Mouse (Mus musculus) mature B cell (primary cell): ENCODE data around the gene Cys1.

ENCODE experiments used
- in situ Hi-C: fragments of 300-500 bp; cut with MboI; formaldehyde crosslinking; loops from 2 replicates; pipeline ENCODE4 v1.14.3; 2019

The Cys1 gene

DNA sequence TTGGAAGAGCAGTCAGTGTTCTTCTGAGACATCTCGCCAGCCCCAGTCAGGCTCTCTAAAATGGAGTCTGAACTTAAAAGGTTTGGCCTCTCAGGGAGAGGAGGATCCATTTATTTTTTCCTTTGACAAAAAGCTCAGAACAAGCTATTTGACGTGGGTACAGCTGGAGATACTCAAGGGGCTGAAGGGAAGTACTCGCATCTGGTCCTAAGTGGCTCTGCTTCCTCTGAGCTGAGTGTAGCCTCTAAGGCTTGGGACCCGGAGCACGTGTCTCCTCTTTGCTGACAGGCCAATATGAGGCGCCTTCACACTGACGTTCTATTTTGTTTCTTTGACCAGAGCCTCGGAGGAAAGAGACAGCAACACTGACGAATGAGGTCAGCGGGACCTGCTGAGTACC lies 18.0 kb upstream of the Cys1 start:
- in situ Hi-C loops = no loop called here

DNA sequence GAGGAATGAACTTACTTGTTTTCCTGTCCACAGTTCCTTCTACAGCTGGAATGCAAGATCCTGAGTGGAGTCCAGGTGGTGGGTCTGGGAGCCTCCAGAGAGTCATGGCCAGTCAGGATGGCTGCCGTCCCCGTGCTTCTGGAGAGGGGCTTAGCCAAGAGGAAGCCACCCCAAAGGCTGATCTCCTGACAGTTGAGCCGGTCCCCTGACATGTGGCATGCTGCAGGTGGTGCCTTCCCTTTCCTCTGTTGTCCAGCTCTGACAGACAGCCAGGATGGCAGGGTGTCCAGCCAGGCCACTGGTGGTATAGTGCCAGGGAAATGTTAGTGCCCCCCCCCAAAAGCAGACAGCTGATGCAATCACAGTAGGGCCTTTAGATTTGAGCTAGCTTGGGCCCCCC lies 16.9 kb upstream of the Cys1 start:
- in situ Hi-C loops = no loop called here

GRCm38 (mm10) chr12:24697484-24698204 lies 16.0 kb upstream of the Cys1 start:
- in situ Hi-C loops = no loop called here

- in situ Hi-C loops = no loop called here
Measured at GRCm38 (mm10) chr12:24696500-24697483, 15.2 kb upstream of the Cys1 start.

- in situ Hi-C loops = no loop called here
Measured at GRCm38 (mm10) chr12:24690351-24690750, 8.7 kb upstream of the Cys1 start.

DNA sequence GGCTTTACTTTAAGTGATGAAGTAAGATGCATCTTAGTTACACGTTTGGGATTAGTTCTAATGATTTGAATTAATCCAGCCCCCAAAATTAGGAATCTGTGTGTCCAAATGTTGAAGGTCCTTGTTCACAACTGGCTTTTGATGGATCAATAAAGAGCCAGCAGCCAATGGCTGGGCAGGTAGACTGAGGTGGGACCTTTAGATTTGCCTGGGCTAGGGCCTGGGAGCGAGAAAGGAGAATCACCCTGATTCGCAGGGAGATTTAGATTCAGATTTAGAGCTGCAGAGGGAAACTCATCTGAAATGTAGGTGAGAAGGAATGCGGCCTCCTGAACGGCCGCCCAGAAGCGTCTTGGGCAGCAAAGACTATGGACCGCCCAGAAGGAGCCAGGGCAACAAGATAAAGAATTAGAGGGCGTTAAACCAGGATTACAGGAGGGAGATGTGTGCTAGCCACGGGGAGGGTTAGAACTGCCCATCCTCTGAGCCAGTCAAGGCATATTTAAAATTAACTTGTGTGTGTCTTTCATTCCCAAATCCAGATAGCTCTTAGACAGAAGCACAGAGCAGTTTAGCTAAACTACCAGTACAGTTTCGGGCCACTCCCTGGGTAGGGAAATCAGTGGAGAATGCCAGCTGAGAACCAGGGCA lies 5.2 kb upstream of the Cys1 start:
- in situ Hi-C loops = no loop called here

- in situ Hi-C loops = no loop called here
Measured at GRCm38 (mm10) chr12:24686038-24686695, 4.6 kb upstream of the Cys1 start.

GRCm38 (mm10) chr12:24683461-24683860 lies 1.8 kb upstream of the Cys1 start:
- in situ Hi-C loops = no loop called here

DNA sequence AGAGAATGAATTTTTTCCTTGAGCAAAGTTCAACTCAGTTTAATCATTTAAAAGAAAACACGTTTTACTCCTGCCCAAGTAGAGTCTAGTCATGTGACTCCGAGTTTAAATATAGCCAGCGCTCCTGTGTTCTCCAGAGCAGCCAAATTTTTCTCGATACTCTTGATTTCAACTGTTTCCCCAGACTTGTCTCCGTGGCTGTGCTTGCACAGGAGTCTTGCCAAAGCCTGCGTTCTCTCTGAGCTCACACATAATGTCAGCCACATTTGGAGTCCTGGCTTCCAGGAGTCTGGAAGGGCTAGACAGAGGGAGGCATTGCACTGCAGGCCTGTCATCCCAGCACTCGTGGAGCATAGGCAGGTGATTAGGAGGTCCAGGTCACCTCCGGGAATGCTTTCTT lies 950 bp upstream of the Cys1 start:
- in situ Hi-C loops = no loop called here

DNA sequence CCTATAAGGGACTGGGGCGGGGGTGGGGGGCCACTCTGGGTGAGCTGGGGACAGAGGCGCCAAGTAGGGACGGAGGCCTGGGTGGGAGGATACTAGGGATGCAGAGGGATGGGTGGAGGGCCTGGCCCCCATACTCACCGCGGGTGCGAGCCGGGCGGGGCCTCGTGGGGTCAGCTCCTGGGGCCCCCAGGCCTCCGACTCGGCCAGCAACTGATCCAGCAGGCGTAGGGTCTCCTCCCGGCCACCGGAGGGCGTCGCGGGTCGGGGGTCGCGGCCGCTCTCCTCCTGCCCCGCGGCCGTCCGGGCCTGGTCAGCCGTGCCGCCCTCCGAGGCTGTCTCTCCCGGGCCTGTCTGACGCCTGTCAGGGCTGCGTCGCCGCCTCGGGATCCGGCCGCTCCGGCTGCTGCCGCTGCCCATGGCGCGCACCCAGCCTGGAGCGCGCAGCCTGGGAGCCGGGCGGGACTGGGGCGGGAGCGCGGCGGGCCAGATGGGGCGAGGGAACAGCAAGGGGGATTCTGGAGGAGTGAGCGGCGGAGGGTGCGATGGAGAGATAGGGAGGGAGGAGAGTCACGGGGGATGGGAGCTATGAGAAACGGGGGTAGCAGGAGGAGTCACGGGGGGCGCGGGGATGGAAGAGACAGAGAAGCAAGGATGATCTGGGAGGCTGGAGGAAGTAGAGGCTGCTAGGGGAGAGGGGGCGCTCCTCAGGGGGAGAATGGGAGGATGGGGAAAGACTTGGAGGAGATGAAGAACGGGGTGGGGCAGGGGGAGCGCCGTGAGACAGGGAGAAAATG lies 924 bp downstream of the Cys1 start:
- in situ Hi-C loops = no loop called here

GRCm38 (mm10) chr12:24680096-24680491 lies 1.5 kb downstream of the Cys1 start:
- in situ Hi-C loops = no loop called here

GRCm38 (mm10) chr12:24662131-24662530 lies 19.5 kb downstream of the Cys1 start:
- in situ Hi-C loops = no loop called here

- in situ Hi-C loops = no loop called here
Measured at GRCm38 (mm10) chr12:24661100-24661499, 20.5 kb downstream of the Cys1 start.

GRCm38 (mm10) chr12:24659923-24660322 lies 21.7 kb downstream of the Cys1 start:
- in situ Hi-C loops = loop anchor here (10.0 kb wide), 1 partner anchor 45 kb away; the partner anchor contains the start of gene Rrm2

- in situ Hi-C loops = loop anchor here (10.0 kb wide), 1 partner anchor 46 kb away; the partner anchor contains the start of gene Rrm2
Measured at GRCm38 (mm10) chr12:24658998-24659397, 22.6 kb downstream of the Cys1 start.

DNA sequence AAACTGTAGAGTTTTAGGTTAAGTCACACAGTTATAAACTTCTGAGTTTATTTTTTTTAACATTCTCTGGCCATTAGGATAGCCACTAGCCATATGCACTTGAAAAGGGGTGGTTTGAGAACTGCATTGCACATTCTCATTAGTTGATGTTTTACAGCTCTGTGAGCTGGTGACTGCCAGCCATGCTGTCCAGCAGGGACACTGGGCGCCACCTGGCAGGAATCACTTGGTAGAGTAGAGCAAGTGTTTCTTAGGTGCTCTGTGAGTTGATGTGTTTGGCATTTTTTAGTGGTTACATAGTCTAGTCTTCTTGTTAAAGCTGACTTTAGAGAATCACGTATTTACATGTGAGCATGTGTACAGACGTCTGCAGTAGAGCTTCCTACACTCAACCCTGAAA lies 25.2 kb downstream of the Cys1 start:
- in situ Hi-C loops = loop anchor here (10.0 kb wide), 1 partner anchor 48 kb away; the partner anchor contains the start of gene Rrm2

DNA sequence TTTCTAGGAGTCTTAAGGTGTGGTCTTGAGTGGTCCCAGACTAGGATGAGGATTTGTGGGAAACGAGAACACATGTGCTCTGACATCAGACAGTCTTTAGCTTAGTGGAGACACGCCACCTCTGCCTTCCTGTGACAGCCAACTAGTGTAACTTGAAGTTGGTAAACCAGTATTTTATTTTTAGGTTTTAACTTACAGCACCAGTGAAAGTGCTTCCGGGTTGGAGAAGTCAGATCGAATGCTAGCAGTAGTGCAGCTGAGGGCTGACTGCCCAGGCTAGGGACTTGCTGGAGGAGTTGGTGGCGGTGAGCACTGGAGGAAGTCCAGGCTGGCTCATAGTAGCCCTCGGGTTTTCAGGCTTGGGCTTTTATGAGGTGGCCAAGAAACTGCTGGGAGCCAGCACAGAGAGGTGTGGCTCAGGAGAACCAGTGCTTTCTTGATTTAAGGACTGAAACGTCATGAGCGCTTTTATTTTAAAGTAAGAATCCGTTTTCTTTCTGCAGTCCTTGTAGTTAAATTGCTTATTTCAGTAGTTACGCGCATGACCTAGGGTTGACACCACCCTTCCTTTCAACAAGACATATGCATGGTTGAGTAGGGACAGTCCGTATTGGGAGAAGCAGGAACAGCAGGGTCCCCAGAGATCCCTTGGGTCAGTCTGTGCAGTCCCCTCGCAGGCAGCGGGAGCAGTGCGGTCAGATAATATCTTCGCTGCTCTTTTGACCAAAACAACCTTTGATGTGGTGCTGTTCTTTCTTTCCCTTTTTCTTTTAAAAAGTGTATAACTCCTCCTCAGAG lies 27.3 kb downstream of the Cys1 start:
- in situ Hi-C loops = loop anchor here (10.0 kb wide), 1 partner anchor 51 kb away; the partner anchor contains the start of gene Rrm2

DNA sequence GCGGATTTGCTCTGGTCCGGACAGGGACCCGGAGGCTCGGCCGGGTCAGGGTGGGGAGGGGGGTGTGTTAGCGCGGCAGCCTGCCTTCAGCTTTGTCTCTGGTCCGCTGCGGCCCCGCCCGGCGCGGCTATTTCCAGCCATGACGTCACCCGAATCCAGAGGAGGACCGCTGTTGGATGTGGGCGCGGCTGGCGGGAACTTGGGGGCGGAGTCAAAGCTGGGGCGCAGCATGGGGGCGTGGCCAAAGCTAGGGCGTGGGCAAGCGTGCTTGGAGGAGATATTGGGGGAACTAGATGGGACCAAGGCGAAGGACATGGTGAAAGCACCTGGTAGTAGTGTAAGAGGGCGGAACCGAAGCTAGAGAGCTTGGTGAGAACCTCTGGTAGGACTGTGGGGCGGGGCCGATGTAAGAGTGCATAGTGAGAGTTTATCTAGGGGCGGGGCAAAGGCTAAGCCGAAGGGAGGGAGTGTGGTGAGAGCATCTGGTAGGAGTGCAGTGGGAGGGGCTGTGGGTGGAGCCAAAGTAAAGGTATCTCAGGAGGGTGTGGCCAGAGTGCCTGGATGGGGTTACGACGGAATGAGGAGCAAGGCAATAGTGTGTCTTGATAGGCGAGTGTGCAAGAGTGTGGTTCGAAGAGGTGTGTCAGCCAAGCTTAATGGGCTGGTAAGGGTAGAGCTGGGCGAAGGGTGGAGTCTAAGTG lies 29.8 kb downstream of the Cys1 start:
- in situ Hi-C loops = loop anchor here (10.0 kb wide), 1 partner anchor 53 kb away; the partner anchor contains the start of gene Rrm2

- in situ Hi-C loops = loop anchor here (10.0 kb wide), 1 partner anchor 54 kb away; the partner anchor contains the start of gene Rrm2
Measured at GRCm38 (mm10) chr12:24651063-24651557, 30.5 kb downstream of the Cys1 start, which contains the start of gene Klf11. Klf11 (plus strand) TSS chr12:24651274.
